Mouse (Mus musculus) left cerebral cortex, postnatal 25 days (tissue): ENCODE measurements around the gene Efna2. TPM values are rescaled to one million over a fixed set of nuclear protein-coding genes. Genes with fewer than 3 reads are reported as not detected.

Experiments
- DNase-seq, 2 experiments: peaks; one replicate each; pipeline ENCODE4 v3.0.0; 2022; ENCODE audit warnings: low spot score in 2 of 2, mixed read lengths in 1 of 2
- intact Hi-C: fragments of 180-260 bp; cut with DNase I; formaldehyde crosslinking; loops from one replicate; pipeline ENCODE4 v1.15.1; 2025
- total RNA-seq, 2 experiments: library from RNA; stranded (reverse); gene quantifications; 2 replicates each; pipeline ENCODE4 v1.2.3; 2021

Gene Efna2
- total RNA-seq, 2 experiments from 2014 or later, result 9.2 to 9.9 TPM

DNA sequence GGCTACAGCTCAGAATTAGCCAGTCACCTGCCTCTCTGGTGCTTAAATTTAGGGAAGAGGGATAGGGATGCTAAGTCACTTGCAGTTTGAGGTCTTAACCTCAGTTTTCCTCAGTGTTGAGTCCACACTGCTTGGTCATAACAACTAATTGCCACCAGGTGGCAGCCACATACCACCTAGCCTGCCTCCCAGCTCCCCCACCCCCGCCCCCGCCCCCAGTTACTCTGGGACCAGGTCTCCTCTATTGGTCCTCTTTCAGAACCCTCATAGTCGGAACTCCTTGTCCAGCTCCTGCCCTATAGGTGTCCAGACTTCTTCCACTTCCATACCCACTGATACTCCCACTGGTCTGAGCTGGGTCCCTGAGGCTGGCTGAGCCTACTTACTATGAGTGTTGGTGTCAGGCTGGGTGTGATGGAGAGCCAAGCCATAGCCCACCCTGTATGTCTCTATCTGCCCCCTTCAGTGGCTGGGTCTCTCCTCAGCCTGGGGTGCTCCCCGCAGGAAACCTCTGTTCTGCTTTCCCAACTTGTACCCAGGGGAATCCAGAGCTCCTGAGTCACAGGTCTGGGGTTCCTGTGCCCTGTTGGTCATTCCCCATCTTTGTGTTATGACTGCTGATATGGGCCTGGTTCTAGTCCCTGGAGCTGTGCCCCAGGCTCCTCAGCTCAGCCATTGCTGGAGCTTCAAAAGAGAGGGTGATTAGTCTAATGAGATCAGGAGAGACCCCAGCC lies 3.6 kb upstream of the Efna2 start:
- DNase-seq, result no peak
- intact Hi-C loops, result loop anchor here (1.0 to 10.0 kb wide), 3 partner anchors 52 to 199 kb away; partner anchors contain the start of gene Mum1

DNA sequence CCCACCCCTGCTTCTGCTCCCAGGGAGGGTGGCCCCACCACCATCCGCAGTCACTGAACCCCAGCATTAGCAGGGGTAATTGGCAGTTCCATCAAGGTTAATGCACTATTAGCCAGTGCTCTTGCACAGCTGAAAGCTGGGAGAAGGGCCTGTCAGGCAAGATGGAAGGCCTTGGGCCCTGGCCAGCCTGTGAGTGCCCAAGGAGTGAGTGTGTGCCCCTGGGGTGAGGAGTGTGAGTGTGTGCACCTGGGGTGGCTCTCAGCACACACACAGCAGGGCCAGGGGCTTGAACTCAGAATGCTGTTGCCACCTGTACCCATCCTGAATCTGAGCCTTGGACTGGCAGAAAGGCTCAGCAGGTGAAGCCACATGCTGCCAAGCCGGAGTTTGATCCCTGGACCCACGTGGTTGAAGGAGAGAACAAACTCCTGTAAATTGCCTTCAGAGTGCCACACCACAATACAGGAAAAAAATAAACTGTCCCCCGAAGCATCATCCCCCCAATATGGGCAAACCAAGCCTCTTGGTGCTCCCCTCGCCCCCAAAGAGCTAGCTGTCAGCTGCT lies 2.9 kb upstream of the Efna2 start:
- intact Hi-C loops, result loop anchor here (5.0 to 10.0 kb wide), 2 partner anchors 51 to 198 kb away; partner anchors contain the start of gene Mum1
- DNase-seq, result no peak

DNA sequence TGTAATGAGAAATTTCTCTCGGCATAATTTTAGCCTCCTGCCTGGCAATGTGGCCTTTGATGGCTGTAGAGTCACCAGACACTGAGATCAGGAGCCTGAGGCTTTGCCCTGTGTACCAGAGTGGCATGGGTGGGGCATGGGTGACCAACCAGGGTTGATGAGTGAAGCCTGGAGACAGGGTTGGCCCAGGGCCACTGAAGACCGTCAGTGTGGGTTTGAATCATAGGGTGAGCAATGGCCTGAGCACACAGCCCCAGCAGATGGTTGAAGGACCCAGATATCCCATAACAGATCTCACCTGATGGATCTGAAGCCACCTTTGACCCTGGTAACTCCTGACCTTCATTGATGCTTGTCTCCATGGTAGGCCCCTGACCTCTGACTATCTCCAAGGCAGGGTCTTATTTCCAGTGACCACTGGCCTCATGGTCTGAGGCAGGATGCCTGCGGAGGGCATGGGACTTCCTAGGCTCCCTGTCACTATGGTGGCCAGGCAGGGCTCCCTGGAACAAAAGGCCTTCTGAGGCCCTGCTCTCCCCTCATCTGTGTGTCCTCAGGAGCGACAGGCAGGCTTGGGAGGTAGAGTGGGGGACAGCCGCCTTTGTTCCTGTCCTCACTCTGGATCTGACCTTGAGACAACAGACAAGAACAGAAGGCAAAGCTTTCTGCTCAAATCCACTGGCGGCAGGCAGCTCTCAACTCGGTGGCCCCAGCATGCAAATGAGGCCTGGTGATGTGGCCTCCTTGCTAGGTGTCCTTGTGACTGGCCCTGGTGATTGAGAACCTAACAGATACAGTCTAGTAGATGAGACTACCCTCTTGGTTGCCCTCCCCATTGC lies 1.6 kb upstream of the Efna2 start:
- intact Hi-C loops, result loop anchor here (5.0 to 10.0 kb wide), 2 partner anchors 50 to 197 kb away; partner anchors contain the start of gene Mum1
- no peak for DNase-seq

DNA sequence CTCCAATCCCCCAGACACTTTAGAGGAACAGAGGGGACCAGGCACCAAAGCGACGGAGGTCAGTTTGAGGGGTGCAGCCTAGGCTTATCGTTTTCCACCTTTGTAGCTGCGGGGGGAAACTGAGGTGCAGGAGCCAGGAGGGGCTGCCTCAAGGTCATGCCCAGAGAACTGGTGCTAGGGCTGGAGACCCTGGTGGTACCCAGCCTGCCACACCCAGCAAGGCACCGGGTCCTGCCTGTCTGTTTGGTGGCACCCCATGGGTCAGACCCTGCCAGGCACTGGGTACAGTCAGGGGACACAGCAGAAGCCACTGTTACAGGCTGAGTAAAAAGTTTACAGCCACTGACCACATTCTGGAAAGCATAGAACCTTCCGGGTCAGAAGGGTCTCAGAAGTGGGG lies 1.0 kb downstream of the Efna2 start:
- intact Hi-C loops, result no loop called here
- DNase-seq, result no peak

DNA sequence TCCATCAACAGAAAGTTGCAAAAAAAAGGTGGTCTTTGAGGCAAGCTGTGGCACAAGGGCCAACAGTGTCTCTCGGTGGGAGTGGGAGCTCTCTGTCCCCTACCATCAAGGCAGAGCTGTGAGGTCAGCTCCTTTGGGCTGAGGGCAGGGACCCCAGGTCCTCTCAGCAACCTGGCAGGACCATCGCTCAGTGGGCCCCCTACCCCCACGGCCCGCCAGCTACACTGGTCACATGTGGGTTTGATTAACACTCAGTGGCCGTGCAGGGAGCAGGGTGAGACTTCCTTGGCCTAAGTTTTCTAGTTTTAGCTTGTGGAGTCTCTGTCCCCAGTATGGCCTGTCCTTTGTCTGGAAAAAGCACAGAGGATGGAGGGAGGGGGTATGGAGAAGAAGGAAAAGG lies 1.5 kb downstream of the Efna2 start:
- no peak for DNase-seq
- intact Hi-C loops, result no loop called here

DNA sequence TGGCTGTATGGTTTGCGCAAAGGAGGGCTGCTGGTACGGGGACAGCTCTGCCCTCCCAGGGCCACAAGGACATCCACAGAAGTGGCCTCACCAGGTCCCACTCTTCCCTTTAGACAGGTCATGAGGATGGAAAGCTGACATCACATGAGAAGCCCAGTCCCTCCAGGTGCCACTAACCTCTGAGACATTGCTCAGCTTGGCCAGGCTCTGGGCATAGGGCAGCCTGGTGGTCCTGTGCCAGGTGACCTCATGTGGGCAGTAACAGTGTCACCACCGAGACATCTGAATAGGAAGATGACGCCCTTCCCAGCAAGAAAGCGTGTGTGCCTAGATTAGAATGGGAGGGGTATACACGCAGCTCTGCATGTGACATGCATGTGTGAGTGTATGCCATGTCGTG lies 3.3 kb downstream of the Efna2 start:
- intact Hi-C loops, result no loop called here
- DNase-seq, result no peak

DNA sequence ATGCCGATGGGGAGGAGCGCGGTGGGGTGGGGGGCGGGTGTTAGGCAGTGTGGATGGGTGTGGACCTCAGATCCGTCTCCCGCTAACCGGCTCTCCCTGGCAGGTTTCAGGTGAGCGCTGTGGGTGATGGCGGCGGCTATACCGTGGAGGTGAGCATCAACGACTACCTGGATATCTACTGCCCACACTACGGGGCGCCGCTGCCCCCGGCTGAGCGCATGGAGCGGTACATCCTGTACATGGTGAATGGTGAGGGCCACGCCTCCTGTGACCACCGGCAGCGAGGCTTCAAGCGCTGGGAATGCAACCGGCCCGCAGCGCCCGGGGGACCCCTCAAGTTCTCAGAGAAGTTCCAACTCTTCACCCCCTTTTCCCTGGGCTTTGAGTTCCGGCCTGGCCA lies 7.4 kb downstream of the Efna2 start:
- DNase-seq, result no peak
- intact Hi-C loops, result no loop called here

DNA sequence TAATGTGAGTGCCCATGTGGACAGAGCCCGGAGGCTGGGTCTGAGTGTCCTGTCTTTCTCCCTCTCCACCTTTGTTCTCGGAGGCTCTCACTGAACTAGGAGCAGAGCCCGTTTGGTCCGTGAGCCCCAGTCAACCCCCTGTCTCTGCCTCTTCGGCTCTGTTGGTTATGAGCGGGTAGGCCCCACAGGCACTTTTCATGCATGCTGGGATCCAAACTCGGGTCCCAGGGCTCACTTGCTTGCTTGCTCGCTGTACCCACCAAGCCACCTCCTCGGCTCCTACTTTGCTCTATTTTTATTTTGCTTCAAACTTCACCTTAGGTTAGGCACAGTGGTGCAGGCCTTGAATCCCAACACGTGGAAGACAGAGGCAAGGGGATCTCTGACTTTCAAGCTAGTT lies 8.5 kb downstream of the Efna2 start:
- DNase-seq, result no peak
- intact Hi-C loops, result no loop called here

DNA sequence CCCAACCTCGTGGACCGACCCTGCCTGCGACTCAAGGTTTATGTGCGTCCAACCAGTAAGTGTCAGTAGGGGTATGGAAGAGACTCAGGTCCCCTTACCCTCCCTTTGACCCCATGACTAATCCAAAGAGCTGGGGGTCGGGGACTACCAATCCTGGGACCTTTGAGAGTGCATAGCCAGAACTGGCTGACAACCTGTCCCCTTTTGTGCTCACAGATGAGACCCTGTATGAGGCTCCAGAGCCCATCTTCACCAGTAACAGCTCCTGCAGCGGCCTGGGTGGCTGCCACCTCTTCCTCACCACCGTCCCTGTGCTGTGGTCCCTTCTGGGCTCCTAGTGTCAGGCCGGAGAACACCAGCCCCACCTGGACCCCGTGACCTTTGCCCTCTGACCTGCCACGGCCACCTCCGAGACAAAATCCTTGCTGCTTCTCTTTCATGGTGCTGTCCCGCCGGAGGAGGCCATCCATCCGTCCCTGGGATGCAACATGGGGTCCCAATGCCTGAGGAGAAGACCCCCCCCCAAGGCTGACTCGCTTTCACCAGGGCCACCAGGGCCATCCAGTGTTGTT lies 9.3 kb downstream of the Efna2 start:
- intact Hi-C loops, result no loop called here
- DNase-seq, result no peak

DNA sequence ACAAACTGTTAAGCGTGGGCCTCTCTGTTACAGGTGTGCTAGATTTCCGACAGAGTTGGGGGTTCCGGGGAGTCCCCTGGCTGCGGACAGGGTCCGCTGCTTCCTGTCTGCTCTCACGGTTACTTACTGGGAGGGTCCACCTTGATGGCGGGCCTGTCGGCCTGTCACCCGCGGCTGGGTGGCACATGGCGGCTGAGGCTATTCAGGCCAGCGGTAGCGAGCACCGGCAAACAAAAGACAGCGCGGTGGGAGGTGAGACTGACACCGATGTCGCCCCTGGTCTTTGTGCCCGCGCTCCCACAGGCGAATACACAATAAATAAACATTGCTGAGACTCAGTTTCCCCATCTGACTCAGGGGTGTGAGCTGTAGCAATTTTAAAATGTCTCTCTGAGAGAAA lies 10.7 kb downstream of the Efna2 start:
- intact Hi-C loops, result no loop called here

DNA sequence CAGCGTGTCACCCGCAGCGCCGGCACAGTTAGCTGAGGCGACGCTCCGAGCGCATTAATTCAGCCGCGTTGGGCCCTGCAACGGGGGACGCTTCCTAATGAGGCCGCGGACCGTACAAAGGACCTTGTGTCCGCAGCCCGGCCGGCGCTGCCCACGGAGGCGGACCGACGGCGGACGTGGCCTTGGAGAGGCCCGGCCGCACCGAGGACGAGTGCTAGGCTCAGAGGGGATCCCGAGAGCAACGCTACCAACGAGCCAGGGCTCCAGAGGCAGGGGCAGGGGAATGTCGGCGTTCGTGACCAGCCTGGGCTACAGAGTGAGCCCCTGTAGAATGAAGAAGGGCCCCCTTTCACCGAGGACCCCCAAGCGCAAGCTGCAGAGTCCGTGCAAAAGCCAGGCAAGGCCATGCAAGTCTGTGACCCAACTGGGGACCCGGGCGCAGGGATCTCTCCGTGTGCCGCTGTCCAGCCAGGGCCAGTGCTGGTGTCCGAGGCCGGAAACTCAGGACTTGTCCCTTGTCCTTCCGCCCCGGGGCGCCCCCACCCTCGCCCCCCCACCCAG lies 11.3 kb downstream of the Efna2 start:
- intact Hi-C loops, result no loop called here
- DNase-seq, result peak; percentile 42 to 49

More for the DNA sequence above, 10.7 kb downstream of the Efna2 start:
- no peak for DNase-seq

DNA sequence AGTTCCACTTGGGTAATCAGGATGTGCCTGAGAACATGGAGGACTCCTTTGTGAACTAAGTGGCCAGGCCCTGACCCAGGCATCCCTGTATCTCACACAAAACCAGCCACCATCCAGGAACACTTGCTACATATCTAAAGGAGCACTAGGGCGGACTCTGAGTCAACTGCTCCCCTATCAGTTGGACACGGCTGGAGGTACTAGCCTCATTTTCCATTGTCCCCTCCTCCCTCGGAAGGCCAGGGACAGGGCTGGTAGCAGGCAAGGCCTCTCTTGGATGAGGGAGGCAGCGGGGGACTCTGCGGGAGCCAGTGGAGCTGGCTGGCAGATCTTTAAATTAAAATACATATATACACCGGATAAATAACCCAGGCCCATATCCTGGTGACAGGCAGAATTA lies 14.7 kb downstream of the Efna2 start:
- DNase-seq, result no peak
- intact Hi-C loops, result no loop called here

DNA sequence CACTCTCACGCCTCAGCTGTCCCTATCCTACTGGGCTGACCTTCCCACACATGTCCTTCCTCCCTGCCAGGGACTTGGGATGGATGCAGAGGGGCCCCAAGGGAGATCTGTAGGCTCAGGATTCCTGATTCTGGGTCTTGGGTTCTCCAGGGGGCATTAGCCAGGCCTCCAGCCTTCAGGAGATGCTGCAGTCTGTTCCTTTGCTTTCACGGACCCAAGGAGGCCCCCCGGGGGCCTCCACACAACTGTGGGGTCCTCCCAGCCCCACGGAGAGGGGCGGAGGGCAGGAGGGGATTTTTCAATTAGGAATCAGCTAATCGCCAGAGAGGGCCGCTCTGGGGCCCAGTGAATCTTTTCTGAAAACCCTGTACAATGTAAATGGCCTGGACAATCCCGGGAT lies 15.2 kb downstream of the Efna2 start:
- intact Hi-C loops, result no loop called here
- DNase-seq, result no peak

DNA sequence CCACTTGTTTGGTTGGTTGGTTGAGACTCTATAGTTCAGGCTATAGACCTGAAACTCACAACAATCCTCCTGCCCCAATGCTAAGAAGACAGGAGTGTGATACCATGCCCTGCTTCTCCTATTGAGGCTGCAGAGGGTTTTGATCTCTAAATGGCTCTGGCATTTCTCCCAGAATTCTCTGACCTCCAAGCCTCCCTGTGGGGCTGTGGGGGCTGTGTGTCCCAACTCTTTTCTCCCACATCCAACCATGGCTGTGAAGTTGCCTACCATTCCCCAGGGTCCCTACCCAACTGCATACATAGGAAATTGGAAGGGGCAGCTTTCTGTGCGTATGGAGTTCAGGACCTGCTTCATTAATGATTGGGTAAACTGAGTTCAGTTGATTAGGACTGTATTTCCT lies 16.9 kb downstream of the Efna2 start:
- intact Hi-C loops, result no loop called here
- no peak for DNase-seq

DNA sequence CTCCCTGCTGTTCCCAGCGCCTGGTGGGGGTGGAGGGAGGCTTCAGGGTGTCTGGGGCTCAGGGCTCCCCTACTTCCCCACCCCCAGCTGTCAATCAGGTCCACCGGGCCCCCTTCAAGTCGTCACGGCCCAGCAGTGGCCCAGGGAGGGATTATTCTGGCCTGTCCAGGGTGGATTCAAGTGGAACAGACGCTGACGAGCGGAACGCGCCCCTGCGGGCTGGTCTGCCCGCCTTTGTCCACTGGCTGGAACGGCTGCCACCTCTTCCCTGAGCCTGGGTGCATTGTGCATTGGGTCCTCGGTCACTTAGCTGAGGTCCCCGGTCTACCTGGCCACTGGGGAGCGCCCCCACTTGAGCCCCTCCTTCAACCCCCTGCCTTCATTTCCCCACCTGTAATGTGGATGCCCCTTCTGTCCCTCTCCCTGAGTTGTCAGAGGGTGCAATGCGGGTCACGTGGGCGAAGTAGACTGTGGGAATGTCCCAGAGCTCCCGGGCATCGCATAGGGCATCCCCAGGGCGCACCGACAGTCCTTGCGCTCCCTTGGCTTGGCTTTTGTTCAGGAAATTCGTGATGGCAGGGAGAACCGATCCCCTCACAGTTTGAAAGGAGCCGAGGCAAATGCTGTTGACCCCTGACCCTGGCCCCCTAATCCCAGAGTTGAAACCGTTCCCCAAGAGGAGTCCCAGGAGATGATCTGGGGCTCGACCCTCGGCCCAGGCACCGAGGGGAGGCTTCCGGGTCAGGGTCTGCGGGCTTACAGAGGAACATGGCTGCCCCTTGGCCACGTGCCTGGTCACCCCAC lies 17.7 kb downstream of the Efna2 start:
- DNase-seq, result no peak
- intact Hi-C loops, result no loop called here

DNA sequence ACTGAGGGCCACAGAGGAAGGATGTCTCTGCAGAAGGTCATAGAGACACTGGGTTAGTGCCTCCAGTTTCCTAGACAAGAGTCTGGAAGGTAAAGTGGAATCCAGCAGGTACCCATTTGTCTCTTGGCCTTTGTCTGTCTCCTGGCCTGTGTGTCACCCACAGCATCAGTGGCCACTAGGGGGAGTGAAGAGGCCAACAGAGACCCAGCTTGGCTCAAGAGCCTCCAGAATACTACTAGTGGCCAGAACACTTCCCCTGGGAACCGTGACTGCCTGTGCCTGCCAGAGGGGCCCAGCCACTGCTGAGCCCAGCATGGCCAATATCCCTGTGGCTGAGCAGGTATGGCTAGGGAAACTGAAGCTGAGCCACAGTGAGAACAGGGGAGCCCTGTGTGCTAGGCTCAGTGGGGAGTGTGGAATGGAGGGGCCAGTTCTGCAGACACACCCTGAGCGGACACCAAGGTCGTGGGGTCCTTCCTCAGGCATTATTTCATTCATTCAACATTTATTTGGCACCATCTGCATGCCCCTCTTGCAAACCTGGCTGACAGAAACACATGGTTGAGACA lies 20.2 kb downstream of the Efna2 start:
- DNase-seq, result peak; percentile 78 to 85
- intact Hi-C loops, result loop anchor here (1.0 kb wide), 1 partner anchor 46 kb away; no protein-coding TSS in a partner anchor

DNA sequence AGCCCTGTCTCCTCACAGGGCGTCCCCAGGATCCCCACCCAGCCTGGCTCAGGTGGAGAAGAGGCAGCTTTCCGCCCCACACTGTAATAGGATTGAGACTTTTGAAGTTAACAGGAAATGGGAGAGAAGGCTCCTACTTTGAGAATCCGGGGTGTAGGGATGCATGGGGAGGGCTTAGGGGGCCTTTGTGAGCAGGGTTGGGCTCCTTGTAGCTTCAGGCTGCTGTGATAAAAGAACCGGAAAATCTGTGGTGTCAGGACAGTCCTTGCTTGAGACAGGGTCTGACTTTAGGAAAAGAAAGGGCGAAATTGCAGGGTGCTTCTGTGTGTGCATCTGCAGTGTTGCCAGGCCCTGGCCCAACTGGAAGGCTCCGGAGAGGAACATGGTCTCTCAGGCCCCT lies 21.2 kb downstream of the Efna2 start:
- intact Hi-C loops, result no loop called here
- DNase-seq, result no peak

DNA sequence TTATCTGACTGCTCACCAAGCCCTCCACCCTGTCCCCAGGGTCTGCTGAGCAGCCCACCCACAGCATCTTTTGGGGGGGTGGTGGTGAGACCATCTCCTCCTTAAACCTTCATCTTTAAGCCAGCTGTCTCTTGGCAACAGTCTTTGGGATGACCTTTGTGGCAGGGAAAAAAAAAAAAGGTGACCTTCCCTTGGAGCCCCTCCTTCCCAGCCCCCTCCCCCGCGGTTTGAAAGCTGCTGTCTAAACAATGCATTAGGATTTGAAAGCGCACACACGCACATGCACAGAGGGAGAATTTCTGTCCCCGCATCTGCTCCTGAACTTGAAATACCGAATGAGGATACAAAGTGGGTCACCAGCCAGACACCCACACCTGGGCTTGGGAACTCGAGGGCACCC lies 24.8 kb downstream of the Efna2 start:
- DNase-seq, result no peak
- intact Hi-C loops, result no loop called here

DNA sequence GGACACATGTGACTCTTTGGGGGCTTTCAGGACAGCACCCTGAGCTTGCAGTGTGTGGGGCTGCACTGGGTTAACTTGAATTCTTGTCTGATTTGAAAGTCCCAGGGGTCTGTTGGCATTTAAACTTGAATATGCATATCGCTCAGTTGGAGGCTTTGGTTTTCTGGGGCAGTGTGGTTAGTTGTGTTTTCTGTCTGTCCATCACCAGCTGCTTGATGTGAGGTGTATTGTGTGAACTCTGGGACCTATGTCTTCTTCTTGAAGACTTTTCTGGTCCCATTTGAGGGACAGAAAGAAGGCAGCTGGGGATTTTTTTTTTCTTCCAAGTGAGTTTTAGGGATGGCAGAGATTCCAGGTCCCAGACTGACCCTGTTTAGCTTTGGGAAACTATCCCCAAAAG lies 27.9 kb downstream of the Efna2 start:
- DNase-seq, result no peak
- intact Hi-C loops, result no loop called here
